Mouse (Mus musculus) cerebellum, adult 18-20 months (tissue): Measurements from ENCODE around the gene 2010109A12Rik.

Experiments used
- DNase-seq, 2 experiments: peaks; one replicate each; pipeline ENCODE4 v3.0.0; 2021

2010109A12Rik gene

GRCm38 (mm10) chr5:93206109-93207005 lies at the start of gene 2010109A12Rik, which contains the start of gene Ccni:
2010109A12Rik (plus strand) TSS chr5:93206518.
Ccni (minus strand) TSS chr5:93206495.
- peak; percentile 94 to 97 for DNase-seq

GRCm38 (mm10) chr5:93163541-93163940 lies 42.8 kb upstream of the 2010109A12Rik start:
- DNase-seq: peak; percentile 69 to 73

GRCm38 (mm10) chr5:93167919-93168516 lies 38.3 kb upstream of the 2010109A12Rik start:
- no peak for DNase-seq

GRCm38 (mm10) chr5:93168654-93169053 lies 37.7 kb upstream of the 2010109A12Rik start:
- no peak for DNase-seq

GRCm38 (mm10) chr5:93171420-93171819 lies 34.9 kb upstream of the 2010109A12Rik start:
- no peak for DNase-seq

- DNase-seq: no peak
These were observed 33.8 kb upstream of the 2010109A12Rik start for GRCm38 (mm10) chr5:93172536-93172935.

- DNase-seq: no peak
These were observed 31.6 kb upstream of the 2010109A12Rik start for GRCm38 (mm10) chr5:93174675-93175074.

GRCm38 (mm10) chr5:93178616-93179015 lies 27.7 kb upstream of the 2010109A12Rik start:
- no peak for DNase-seq

- peak in 1 of 2 experiments; percentile 30 for DNase-seq
These were observed 26.1 kb upstream of the 2010109A12Rik start for GRCm38 (mm10) chr5:93180252-93180651.

- no peak for DNase-seq
These were observed 23.0 kb upstream of the 2010109A12Rik start for GRCm38 (mm10) chr5:93183311-93183710.

- DNase-seq: no peak
These were observed 21.8 kb upstream of the 2010109A12Rik start for GRCm38 (mm10) chr5:93184548-93184947.

- peak in 1 of 2 experiments; percentile 32 for DNase-seq
These were observed 16.7 kb upstream of the 2010109A12Rik start for GRCm38 (mm10) chr5:93189607-93190006.

- DNase-seq: no peak
These were observed 15.9 kb upstream of the 2010109A12Rik start for GRCm38 (mm10) chr5:93190428-93190827.

GRCm38 (mm10) chr5:93198232-93198631 lies 8.1 kb upstream of the 2010109A12Rik start:
- DNase-seq: no peak

- no peak for DNase-seq
These were observed 5.1 kb upstream of the 2010109A12Rik start for GRCm38 (mm10) chr5:93201181-93201580.

GRCm38 (mm10) chr5:93205371-93206108 lies 778 bp upstream of the 2010109A12Rik start:
- DNase-seq: peak; percentile 66 to 70

- peak; percentile 49 to 74 for DNase-seq
These were observed 659 bp downstream of the 2010109A12Rik start for GRCm38 (mm10) chr5:93207006-93207348.

- DNase-seq: no peak
These were observed 1.2 kb downstream of the 2010109A12Rik start for GRCm38 (mm10) chr5:93207555-93207954.

GRCm38 (mm10) chr5:93218375-93218774 lies 12.1 kb downstream of the 2010109A12Rik start:
- DNase-seq: no peak

- DNase-seq: peak; percentile 68 to 72
These were observed 15.3 kb downstream of the 2010109A12Rik start for GRCm38 (mm10) chr5:93221661-93222060.

- no peak for DNase-seq
These were observed 18.2 kb downstream of the 2010109A12Rik start for GRCm38 (mm10) chr5:93224549-93224948.

GRCm38 (mm10) chr5:93227157-93227556 lies 20.8 kb downstream of the 2010109A12Rik start:
- no peak for DNase-seq

- no peak for DNase-seq
These were observed 23.2 kb downstream of the 2010109A12Rik start for GRCm38 (mm10) chr5:93229527-93229926.
